ENCODE assay signal across 9 mouse cellular contexts in the genomic region with DNA sequence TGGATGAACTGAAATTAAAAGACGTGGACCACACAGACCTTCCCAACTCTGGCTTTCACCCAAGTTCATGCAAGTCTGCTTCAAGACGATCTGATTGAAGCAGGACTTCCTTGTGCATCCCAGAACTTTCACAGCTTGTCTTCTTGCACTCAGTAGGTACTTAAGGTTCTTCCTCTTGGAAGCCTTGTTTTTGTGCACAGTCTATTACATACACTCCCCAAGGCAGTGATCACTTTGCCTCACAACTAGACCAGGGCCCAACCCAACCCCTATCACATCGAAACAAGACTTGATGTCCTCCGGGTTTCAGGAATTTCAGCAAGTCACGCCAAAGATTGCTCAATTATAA. TPM values are rescaled to one million over a fixed set of nuclear protein-coding genes. Genes with fewer than 3 reads are reported as not detected.
DNase-seq lines count a peak whose midpoint lies in the region; ATAC-seq and TF ChIP-seq lines count a peak whose summit lies in the region.
"Had no signal": no experiment of that assay in that cellular context is flagged by ENCODE, and none has a peak within 500 bp of the region (broad histone marks: within the 10 kb centered on the region; RNA-seq: fewer than 3 reads in every experiment).

No protein-coding gene starts in this region.

- peak overlapping the region; percentile 52; the same call in 1 of the 2 replicates for H3K9ac ChIP-seq in heart, embryonic 14.5 days (ENCODE audit: low read length)
- peak overlapping the region; percentile 41 for H3K9ac ChIP-seq in MEL (ENCODE audit: control insufficient read depth, low read depth, low read length, poor library complexity, severe bottlenecking)

- H3K4me1 ChIP-seq in heart, embryonic 14.5 days (ENCODE audit: control insufficient read depth in 2 of 2, insufficient read depth in 2 of 2, low read length in 2 of 2): peaks cover 7 to 14% of the 10 kb centered on the region in 2 experiments
- H3K4me1 ChIP-seq in MEL (ENCODE audit: control insufficient read depth in 1 of 2, insufficient read depth in 2 of 2, low read length in 2 of 2): peaks cover 0 to 10% of the 10 kb centered on the region in 2 experiments; a peak in 3 of 4 replicates
- peaks cover 18% of the 10 kb centered on the region for H3K4me1 ChIP-seq in hindbrain, embryonic 10.5 days (replicated peaks)
- H3K4me1 ChIP-seq in midbrain, embryonic 10.5 days: peaks cover 25% of the 10 kb centered on the region

- H3K4me2 ChIP-seq in heart, embryonic 14.5 days (ENCODE audit: low read length): peak overlapping the region; percentile 68

- ATAC-seq in heart, embryonic 14.5 days (ENCODE audit: insufficient number of reproducible peaks, insufficient read depth, low FRiP score, low read depth): peak; percentile 4; the same call in 1 of the 2 replicates

- no peaks in the 10 kb centered on the region for H3K9me3 ChIP-seq in heart, embryonic 14.5 days (ENCODE audit: control insufficient read depth, low read length)
- no peaks in the 10 kb centered on the region for H3K9me3 ChIP-seq in MEL (replicated peaks; ENCODE audit: insufficient read depth, low read length)
- H3K9me3 ChIP-seq in hindbrain, embryonic 10.5 days: no peaks in the 10 kb centered on the region
- no peaks in the 10 kb centered on the region for H3K9me3 ChIP-seq in midbrain, embryonic 10.5 days (replicated peaks)

- TF ChIP-seq POLR2A in MEL (IDR thresholded peaks at IDR 0.05; ENCODE audit: control insufficient read depth in 1 of 2, insufficient read depth in 1 of 2, low read depth in 1 of 2, low read length in 2 of 2, poor library complexity in 1 of 2): no peak

- DNase-seq in heart, adult 11 months: no peak
- no peak for DNase-seq in MEL (ENCODE audit: low read depth, low spot score)
- no peak for DNase-seq in hindbrain, embryonic 10.5 days (ENCODE audit: low spot score)
- no peak for DNase-seq in midbrain, embryonic 10.5 days (ENCODE audit: low spot score)
- no peak for DNase-seq in urinary bladder, adult 18-20 months (ENCODE audit: low spot score in 2 of 2)
- DNase-seq in spleen, adult 12 weeks (ENCODE audit: low spot score): no peak
- DNase-seq in urinary bladder, postnatal 10 days (ENCODE audit: low spot score): no peak

- no peak for TF ChIP-seq CTCF in MEL (IDR thresholded peaks at IDR 0.05 in 2 of 3, conservative IDR thresholded peaks at IDR 0.05 in 1 of 3; ENCODE audit: control insufficient read depth in 1 of 3, insufficient read depth in 1 of 3, low read depth in 2 of 3, low read length in 3 of 3, poor library complexity in 1 of 3, severe bottlenecking in 1 of 3)

- TF ChIP-seq EP300 in MEL (IDR thresholded peaks at IDR 0.05; ENCODE audit: low read depth in 1 of 2, low read length in 2 of 2): no peak

- 39% methylated on average over 5 of the region's 5 CpGs for WGBS in heart, embryonic 14.5 days
- WGBS in hindbrain, embryonic 10.5 days: 46% methylated on average over 5 of the region's 5 CpGs
- WGBS in midbrain, embryonic 10.5 days: 43% methylated on average over 5 of the region's 5 CpGs

- H3K27ac ChIP-seq in heart, embryonic 14.5 days (replicated peaks in 1 of 2; ENCODE audit: control insufficient read depth in 1 of 2, insufficient read depth in 1 of 2, low read depth in 2 of 2, low read length in 2 of 2): peak overlapping the region; percentile 53 to 54; a peak in 2 of 4 replicates
- 0 out of 2 replicates have a peak overlapping the region, but pooled peaks have one; percentile 20 for H3K27ac ChIP-seq in MEL (ENCODE audit: control insufficient read depth, low read depth, low read length)
- H3K27ac ChIP-seq in hindbrain, embryonic 10.5 days: peak overlapping the region; percentile 98
- H3K27ac ChIP-seq in midbrain, embryonic 10.5 days (replicated peaks): peak overlapping the region; percentile 99

- H3K36me3 ChIP-seq in heart, embryonic 14.5 days (ENCODE audit: control insufficient read depth, insufficient read depth, low read length): peaks cover 14% of the 10 kb centered on the region
- H3K36me3 ChIP-seq in MEL (ENCODE audit: control insufficient read depth in 1 of 2, insufficient read depth in 2 of 2, low read length in 2 of 2): peaks cover 0 to 13% of the 10 kb centered on the region in 2 experiments; a peak in 3 of 4 replicates
- H3K36me3 ChIP-seq in hindbrain, embryonic 10.5 days: peaks cover 15% of the 10 kb centered on the region
- peaks cover 18% of the 10 kb centered on the region for H3K36me3 ChIP-seq in midbrain, embryonic 10.5 days

- peak overlapping the region; percentile 43 to 95 for H3K4me3 ChIP-seq in heart, embryonic 14.5 days (ENCODE audit: control insufficient read depth in 1 of 2, insufficient read depth in 1 of 2, low read depth in 1 of 2, low read length in 2 of 2)
- peak overlapping the region; percentile 46 to 49 for H3K4me3 ChIP-seq in MEL (ENCODE audit: control insufficient read depth in 1 of 2, insufficient read depth in 1 of 2, low read depth in 2 of 2, low read length in 2 of 2)
- H3K4me3 ChIP-seq in hindbrain, embryonic 10.5 days: peak overlapping the region; percentile 84
- peak overlapping the region; percentile 96 for H3K4me3 ChIP-seq in midbrain, embryonic 10.5 days

- no peak for TF ChIP-seq RAD21 in MEL (IDR thresholded peaks at IDR 0.05; ENCODE audit: low read depth, low read length)

- peaks cover 28% of the 10 kb centered on the region for H3K79me2 ChIP-seq in MEL (ENCODE audit: control insufficient read depth, insufficient read depth, low read length, poor library complexity)

- no peaks in the 10 kb centered on the region for H3K27me3 ChIP-seq in heart, embryonic 14.5 days (ENCODE audit: control insufficient read depth, insufficient read depth, low read length)
- H3K27me3 ChIP-seq in MEL (ENCODE audit: control insufficient read depth in 1 of 2, insufficient read depth in 2 of 2, low read length in 2 of 2): no peaks in the 10 kb centered on the region
- no peaks in the 10 kb centered on the region for H3K27me3 ChIP-seq in hindbrain, embryonic 10.5 days (ENCODE audit: insufficient read depth, poor library complexity, severe bottlenecking)
- H3K27me3 ChIP-seq in midbrain, embryonic 10.5 days (ENCODE audit: low read depth, poor library complexity, severe bottlenecking): no peaks in the 10 kb centered on the region

TF ChIP-seq in MEL, 35 proteins besides CTCF, POLR2A, EP300 and RAD21:
- TF ChIP-seq SMC3 (IDR thresholded peaks at IDR 0.05; ENCODE audit: low read depth, low read length) (no peak), ZMIZ1 (IDR thresholded peaks at IDR 0.05; ENCODE audit: low read depth, low read length) (no peak), USF2 (IDR thresholded peaks at IDR 0.05; ENCODE audit: borderline replicate concordance in 1 of 2, insufficient read depth in 1 of 2, low read depth in 1 of 2, low read length in 2 of 2) (no peak), MAX (IDR thresholded peaks at IDR 0.05; ENCODE audit: low read length) (no peak), NELFE (IDR thresholded peaks at IDR 0.05; ENCODE audit: low read depth, low read length) (no peak), GABPA (IDR thresholded peaks at IDR 0.05; ENCODE audit: low read depth, low read length) (no peak), MYC (IDR thresholded peaks at IDR 0.05; ENCODE audit: low read depth, low read length) (no peak), CHD2 (IDR thresholded peaks at IDR 0.05; ENCODE audit: low read length) (no peak), TBP (IDR thresholded peaks at IDR 0.05; ENCODE audit: low read depth, low read length) (no peak), GATA1 (IDR thresholded peaks at IDR 0.05; ENCODE audit: low read depth, low read length) (no peak), TCF12 (IDR thresholded peaks at IDR 0.05; ENCODE audit: low read depth, low read length) (no peak), KAT2A (conservative IDR thresholded peaks at IDR 0.05; ENCODE audit: low read depth, low read length) (no peak), NRF1 (IDR thresholded peaks at IDR 0.05; ENCODE audit: insufficient read depth, low read depth, low read length, poor library complexity, severe bottlenecking) (no peak), MAZ (IDR thresholded peaks at IDR 0.05; ENCODE audit: low read depth, low read length) (no peak), MXI1 (IDR thresholded peaks at IDR 0.05; ENCODE audit: low read depth, low read length) (no peak), JUND (IDR thresholded peaks at IDR 0.05; ENCODE audit: low read depth, low read length) (no peak)

RNA-seq across cellular contexts. Expression of a gene that starts 6.7 kb away (rescaled TPM):
- 19.9 and 20.8 TPM in 2 replicates for polyA plus RNA-seq in heart, embryonic 14.5 days (2014; fragmentation: Nextera tagmentation; extraction: Ambion mirVana)
- total RNA-seq in MEL (2012; rRNA removed): 15.7 and 17.9 TPM in 2 replicates
- polyA plus RNA-seq in MEL (2012; ENCODE audit: insufficient read depth in 1 of 2, insufficient read length in 2 of 2, low read depth in 1 of 2, low replicate concordance in 2 of 2, missing spikeins in 1 of 2): 10 to 100 TPM in 1 of 2 experiments, not detected in 1; 13.0 TPM
- 28.0 and 34.2 TPM in 2 replicates for polyA plus RNA-seq in hindbrain, embryonic 10.5 days (2016; fragmentation: Nextera tagmentation; extraction: Ambion mirVana)
- polyA plus RNA-seq in midbrain, embryonic 10.5 days (2016; fragmentation: Nextera tagmentation; extraction: Ambion mirVana): 32.1 and 33.6 TPM in 2 replicates

RNA-seq across cellular contexts. Expression of a gene that starts 32.6 kb away (rescaled TPM):
- polyA plus RNA-seq in heart, embryonic 14.5 days (2014; fragmentation: Nextera tagmentation; extraction: Ambion mirVana): 3.7 and 4.2 TPM in 2 replicates
- 0.46 and 0.65 TPM in 2 replicates for total RNA-seq in MEL (2012; rRNA removed)
- under 1 TPM in 1 of 2 experiments, not detected in 1; 0.95 TPM for polyA plus RNA-seq in MEL (2012; ENCODE audit: insufficient read depth in 1 of 2, insufficient read length in 2 of 2, low read depth in 1 of 2, low replicate concordance in 2 of 2, missing spikeins in 1 of 2)
- polyA plus RNA-seq in hindbrain, embryonic 10.5 days (2016; fragmentation: Nextera tagmentation; extraction: Ambion mirVana): 6.2 and 6.3 TPM in 2 replicates
- polyA plus RNA-seq in midbrain, embryonic 10.5 days (2016; fragmentation: Nextera tagmentation; extraction: Ambion mirVana): 6.1 and 6.9 TPM in 2 replicates

RNA-seq across cellular contexts. Expression of a gene that starts 57.5 kb away (rescaled TPM):
- polyA plus RNA-seq in heart, embryonic 14.5 days (2014; fragmentation: Nextera tagmentation; extraction: Ambion mirVana): 0.98 TPM in 1 of 2 replicates, not detected in the other
- total RNA-seq in MEL (2012; rRNA removed): 0.46 TPM in 1 of 2 replicates, not detected in the other
- polyA plus RNA-seq in MEL (2012; ENCODE audit: insufficient read depth in 1 of 2, insufficient read length in 2 of 2, low read depth in 1 of 2, low replicate concordance in 2 of 2, missing spikeins in 1 of 2): not detected
- polyA plus RNA-seq in hindbrain, embryonic 10.5 days (2016; fragmentation: Nextera tagmentation; extraction: Ambion mirVana): 0.58 and 1.1 TPM in 2 replicates
- polyA plus RNA-seq in midbrain, embryonic 10.5 days (2016; fragmentation: Nextera tagmentation; extraction: Ambion mirVana): 0.43 TPM in 1 of 2 replicates, not detected in the other
- total RNA-seq: neutrophil, adult 5-6 weeks had no signal

Comparison
In these comparisons a context has a peak if more than half of its experiments do, and no peak if none do; other contexts are left out.
1. H3K27ac ChIP-seq: peak in every context shown above with its lines; median percentile 99 in midbrain, embryonic 10.5 days; 98 in hindbrain, embryonic 10.5 days; 54 in heart, embryonic 14.5 days; 20 in MEL.